Mouse (Mus musculus): Measurements from ENCODE around the gene F3.

F3 gene

GRCm38 (mm10) chr3:121722971-121723844 lies at the start of gene F3:
Gene F3, plus strand, starts transcription at chr3:121723537.
- DNase-seq (ENCODE audit: low spot score in 2 of 2), result peak; percentile 57 to 60

DNA sequence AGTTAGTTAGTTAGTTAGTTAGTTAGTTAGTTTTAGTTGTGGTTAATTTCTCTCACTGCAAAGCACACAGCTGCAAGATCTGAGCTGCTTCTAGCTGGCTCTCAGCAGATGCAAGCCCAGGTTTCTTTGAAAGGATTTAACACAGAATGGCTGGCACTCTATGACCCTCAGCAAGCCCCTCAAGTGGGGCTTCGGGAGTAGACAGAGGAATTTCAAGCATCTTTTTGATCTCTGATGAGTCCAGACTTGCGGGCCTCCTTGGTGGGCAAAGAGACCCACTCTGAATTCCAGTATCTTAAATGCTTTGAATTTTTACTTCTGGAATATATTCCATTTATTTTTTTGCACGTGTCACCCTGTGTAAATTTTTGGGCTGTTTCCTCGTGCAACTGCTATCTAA lies 44.4 kb upstream of the F3 start:
- DNase-seq (ENCODE audit: low spot score in 2 of 2), result no peak

DNA sequence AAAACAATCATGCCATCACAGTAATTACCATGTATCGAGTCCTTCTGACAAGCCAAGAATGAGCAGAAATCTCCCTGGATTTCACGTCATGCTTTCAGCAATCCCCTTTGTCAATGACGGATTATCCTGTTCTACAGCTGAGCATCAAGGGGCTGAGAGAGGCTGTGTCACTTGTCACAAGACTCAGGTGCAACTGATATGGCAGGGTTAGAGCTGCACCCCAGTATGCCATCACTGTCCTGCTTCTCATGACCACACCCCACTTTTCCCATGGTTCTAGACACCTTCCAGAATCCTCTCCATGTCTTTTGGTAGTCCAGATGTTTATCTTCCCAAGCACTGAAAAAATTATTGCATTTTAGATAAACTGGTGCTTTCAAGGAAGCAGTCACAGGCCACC lies 43.9 kb upstream of the F3 start:
- no peak for DNase-seq (ENCODE audit: low spot score in 2 of 2)

DNA sequence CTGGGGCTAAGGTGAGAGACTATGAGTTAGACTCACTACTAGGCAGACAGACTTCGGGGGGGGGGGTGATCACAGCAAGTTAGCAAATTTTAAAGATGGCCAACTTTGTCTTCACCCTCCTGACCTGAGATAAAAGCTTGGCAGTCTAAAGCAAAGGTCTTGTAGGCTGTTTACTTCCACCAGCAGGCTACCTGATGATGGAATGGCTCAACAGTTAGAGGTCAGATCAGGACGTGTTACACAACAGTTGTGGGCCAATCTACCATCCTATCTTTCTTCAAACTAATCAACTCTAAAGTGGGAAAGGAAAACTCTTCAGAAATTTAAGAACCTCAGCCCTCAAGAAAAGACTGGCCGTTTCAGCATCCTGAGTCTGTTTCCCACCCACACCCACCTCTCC lies 43.1 kb upstream of the F3 start:
- no peak for DNase-seq (ENCODE audit: low spot score in 2 of 2)

- no peak for DNase-seq (ENCODE audit: low spot score in 2 of 2)
Observed at GRCm38 (mm10) chr3:121682439-121683411, 40.6 kb upstream of the F3 start.

- no peak for DNase-seq (ENCODE audit: low spot score in 2 of 2)
Observed at GRCm38 (mm10) chr3:121684552-121684951, 38.8 kb upstream of the F3 start.

GRCm38 (mm10) chr3:121684963-121685362 lies 38.4 kb upstream of the F3 start:
- no peak for DNase-seq (ENCODE audit: low spot score in 2 of 2)

DNA sequence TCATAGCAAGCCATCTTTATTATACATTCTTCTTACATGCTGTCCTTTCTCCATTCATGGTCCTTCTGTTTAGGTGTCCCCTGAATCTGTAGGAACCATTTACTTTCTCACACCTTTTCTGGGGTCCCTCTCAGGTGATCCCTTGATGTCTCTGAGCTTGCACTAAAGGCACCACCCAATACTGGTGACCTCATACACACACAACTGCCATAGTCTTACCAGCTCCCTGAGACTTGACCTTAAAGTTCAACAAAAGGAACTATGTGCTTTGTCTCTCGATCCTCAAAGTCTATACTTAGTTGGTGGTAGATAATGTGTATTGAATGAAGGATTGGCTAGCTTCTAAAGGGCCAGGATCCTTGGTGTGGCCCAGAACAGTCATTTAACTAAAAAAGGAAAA lies 37.4 kb upstream of the F3 start:
- DNase-seq (ENCODE audit: low spot score in 2 of 2), result no peak

DNA sequence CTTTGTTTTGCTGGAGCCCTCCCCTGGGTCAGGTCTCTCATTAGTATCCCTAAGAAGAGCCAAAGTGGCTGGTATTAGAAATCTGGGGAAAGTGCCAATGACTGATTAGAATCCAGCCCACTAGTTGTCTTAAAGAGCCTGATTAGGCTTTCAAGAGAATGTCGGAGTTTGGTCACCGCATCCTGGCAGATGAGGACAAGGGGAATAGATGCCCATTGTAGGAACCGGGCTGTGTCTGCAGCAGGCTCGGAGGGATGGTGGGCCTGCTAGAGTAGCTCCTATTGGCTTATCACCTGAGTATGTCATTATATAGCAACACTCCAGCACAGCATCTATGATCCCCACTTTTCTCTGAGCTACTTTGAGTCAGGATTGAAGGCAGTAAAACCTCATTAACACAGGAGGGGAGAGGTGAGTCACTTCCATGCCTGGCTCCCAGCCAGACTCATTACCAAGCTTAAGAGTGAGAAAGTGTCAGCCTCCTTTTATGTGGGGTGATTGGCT lies 36.9 kb upstream of the F3 start:
- DNase-seq (ENCODE audit: low spot score in 2 of 2), result peak in 1 of 2 experiments; percentile 7

GRCm38 (mm10) chr3:121687741-121688140 lies 35.6 kb upstream of the F3 start:
- no peak for DNase-seq (ENCODE audit: low spot score in 2 of 2)

- no peak for DNase-seq (ENCODE audit: low spot score in 2 of 2)
Observed at GRCm38 (mm10) chr3:121689029-121689428, 34.3 kb upstream of the F3 start.

DNA sequence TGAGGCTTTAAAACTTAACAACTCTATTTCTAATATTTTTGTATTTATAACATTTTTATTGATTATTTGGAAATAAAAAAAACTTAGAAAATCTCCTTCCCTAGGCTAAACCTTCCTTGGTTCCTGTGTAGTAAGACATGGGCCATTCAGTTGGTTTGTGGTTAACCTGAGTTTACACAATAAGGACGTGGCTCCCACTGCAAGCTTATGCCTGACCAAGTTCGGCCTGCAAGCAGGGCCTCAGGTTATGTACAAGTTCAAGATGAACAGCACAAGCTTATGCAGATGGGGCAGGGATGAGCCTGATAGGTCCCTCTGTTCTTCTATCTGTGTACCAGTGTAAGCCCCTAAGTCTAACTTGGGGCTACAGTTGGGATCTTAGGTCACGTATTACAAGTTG lies 33.6 kb upstream of the F3 start:
- DNase-seq (ENCODE audit: low spot score in 2 of 2), result no peak

- DNase-seq (ENCODE audit: low spot score in 2 of 2), result no peak
Observed at GRCm38 (mm10) chr3:121693001-121693730, 30.2 kb upstream of the F3 start.

- DNase-seq (ENCODE audit: low spot score in 2 of 2), result no peak
Observed at GRCm38 (mm10) chr3:121693746-121694145, 29.6 kb upstream of the F3 start.

DNA sequence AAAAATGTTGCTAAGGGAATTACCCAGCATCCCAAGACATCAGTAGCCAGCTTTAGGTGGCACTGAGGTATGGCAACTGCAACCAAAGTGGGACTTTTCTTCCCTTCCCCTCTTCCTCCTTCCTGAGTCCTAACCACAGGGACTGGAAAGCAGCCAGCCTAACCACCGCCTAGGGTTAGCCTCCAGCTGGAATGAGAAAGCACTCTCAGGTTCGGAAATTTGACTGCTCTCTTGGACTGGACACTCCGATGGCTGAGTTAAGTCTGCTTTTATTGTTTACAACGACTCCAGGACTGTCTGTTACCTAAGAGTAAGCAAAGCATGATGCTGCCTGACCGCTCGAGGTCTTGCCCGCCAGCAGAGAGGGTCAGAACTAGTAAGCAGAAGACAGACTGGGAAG lies 26.2 kb upstream of the F3 start:
- no peak for DNase-seq (ENCODE audit: low spot score in 2 of 2)

DNA sequence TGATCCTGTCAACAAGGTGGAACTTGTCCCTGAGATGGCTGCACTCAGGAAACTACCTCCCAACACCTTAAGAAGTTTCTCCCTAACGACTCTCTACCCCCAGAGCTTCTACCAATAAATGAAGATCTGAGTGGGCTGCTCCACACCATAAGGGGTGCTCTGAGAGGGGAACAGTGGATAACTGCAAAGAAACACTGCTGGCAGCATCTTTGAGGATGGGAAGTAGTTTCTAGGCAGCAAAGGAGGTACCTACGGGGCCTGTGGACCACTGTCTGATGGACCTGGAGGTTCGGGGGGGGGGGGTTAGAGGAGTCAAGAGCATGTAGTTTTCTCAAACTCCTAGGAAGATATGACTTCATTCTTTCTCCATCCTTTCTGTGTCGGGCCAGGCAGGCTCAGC lies 23.9 kb upstream of the F3 start:
- no peak for DNase-seq (ENCODE audit: low spot score in 2 of 2)

DNA sequence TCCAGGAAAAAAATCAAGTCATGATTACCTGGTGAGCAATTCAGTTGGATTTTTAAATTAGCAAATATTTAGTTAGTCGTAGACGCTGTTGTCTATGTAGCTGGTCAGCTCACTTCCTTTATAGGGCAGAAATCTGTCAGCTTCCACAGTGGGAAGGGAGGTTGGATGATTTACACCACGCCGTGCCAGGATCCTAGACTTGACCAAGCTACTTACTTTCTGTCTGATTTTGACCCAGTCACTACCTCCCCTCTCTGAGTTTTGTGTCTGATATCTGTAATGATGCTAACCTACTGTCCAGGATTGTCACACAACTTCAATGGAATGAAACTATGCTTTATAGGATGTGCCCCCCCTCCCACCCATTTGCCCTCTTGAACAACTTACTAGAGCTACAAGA lies 23.5 kb upstream of the F3 start:
- no peak for DNase-seq (ENCODE audit: low spot score in 2 of 2)

GRCm38 (mm10) chr3:121700364-121700952 lies 22.9 kb upstream of the F3 start:
- DNase-seq (ENCODE audit: low spot score in 2 of 2), result peak; percentile 45 to 58

DNA sequence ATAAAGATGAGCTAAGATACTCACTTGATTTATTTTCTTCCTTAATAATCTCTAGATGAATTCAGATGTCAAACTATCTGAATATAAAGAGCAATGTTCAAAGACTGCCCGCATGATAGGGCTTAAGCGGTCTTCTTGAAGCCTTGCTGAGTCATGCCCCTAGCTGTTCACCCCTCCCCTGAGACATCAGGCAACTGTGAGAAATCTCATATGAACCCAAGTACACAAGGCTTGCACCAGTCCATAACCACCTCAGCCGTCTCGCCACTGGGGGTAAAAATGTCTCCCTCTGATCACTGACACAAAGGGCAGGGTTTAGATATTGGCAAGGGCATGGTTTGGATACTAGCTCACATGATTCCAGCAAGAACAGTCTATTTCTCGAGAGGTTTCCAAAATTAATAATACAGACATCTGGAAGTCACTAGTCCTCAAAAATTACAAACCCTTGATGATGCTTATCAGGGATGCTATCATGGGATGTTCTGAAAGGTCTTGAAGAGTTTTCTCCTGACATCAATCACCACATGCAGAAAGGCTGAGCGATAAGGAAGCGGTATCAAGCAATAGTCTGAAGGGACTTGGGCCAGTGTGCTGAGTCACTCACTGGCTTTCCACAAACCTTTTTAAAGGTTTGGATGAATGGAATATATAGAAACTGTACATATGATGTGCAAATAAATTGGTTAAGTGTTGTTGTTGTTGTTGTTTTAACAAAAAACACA lies 20.0 kb upstream of the F3 start:
- no peak for DNase-seq (ENCODE audit: low spot score in 2 of 2)

- no peak for DNase-seq (ENCODE audit: low spot score in 2 of 2)
Observed at GRCm38 (mm10) chr3:121703880-121704243, 19.5 kb upstream of the F3 start.

DNA sequence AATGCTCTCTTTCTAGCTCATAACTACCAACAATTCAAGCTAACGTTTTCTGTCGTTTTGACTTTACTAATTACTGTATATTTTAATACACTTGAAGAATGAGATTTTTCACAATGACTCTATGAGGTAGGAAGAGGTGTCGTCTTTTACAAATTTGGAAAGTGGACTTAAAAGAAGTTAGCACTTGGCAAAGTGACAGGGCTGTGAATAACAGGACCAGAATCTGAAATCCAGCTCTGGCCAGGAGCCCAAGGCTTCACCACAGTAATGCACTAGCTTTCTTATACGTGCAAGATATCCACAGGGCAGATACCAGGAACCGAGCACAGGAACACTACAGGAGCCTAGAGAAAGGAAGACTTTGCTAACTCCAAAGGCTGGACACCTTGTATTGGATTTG lies 17.2 kb upstream of the F3 start:
- DNase-seq (ENCODE audit: low spot score in 2 of 2), result no peak

All from frontal cortex, postnatal 14 days (tissue).